Mouse (Mus musculus): ENCODE data around the gene Cap1. TPM values are rescaled to one million over a fixed set of nuclear protein-coding genes. Genes with fewer than 3 reads are reported as not detected.

Gene Cap1
- 10 to 100 TPM; 16.7 to 25.5 TPM for total RNA-seq (2021)
- long read RNA-seq, experiment 1, partial matches to known transcripts = 1 of 8 reads
- long read RNA-seq, experiment 1, other reads (novel, unspliced or antisense) = 1 of 8 reads
- long read RNA-seq, experiment 2, partial matches to known transcripts = 1 of 3 reads
- long read RNA-seq, experiment 2, other reads (novel, unspliced or antisense) = 1 of 3 reads

DNA sequence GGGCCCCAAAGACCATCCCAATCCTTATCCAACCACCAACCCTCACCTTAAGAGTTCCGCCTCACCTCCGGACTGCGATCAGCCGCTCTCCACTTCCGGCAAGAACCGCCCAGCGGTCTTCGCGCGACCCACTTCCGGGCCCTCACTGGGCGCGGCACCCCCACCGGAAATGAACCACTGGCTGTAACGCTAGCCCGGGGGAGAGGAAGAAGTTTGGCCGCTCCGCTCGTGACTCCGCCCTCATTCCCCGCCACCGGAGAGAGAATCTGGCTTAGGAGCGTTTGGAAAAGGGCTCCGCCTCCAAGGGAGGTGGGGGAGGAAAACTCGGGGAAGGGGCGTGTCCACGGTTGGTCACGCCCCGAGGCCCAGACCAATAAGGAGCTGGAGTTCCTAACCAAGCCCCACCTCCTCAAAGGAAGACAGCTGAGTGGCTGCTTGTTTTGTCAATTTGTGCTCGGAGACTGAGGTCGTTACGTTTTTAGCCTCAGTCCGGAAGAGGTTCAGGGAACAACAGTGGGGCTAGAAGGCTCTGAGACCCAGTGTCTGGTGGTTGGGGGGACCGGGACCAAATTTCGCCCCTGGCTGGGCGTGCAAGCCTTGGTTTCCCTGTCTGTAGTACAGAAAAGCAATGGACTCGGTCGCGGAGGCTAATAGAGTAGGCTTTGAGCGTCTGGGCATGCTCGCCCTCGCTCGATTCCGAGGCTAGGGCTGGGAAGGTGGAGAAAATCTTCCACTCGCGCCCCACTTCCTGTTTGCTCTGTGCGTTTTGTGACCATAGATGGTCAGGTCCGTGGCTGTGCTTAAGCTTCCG is at the start of gene Cap1:
Cap1 (minus strand) TSS at position 289 of the 811 bp plus-strand sequence.
- DNase-seq (ENCODE audit: low spot score) = peak; percentile 98

DNA sequence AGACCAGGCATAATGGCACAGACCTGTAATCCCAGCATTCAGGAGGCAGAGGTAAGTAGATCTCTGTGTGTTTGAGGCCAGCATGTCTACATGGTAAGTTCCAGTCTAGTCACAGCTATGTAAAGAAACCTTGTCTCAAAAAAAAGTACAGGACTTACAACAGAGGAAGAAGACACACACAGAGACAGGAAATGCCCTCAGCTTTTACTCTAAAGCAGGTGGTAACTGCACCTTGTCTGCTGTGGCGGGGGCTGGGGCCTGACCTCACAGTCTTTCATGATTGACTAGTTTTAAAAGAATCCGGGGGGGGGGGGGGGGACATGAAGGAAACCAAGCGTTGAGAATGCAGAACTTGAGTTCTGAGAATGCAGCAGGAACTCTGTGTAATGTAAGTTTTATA is 48.0 kb upstream of the Cap1 start:
- no peak for DNase-seq (ENCODE audit: low spot score)

DNA sequence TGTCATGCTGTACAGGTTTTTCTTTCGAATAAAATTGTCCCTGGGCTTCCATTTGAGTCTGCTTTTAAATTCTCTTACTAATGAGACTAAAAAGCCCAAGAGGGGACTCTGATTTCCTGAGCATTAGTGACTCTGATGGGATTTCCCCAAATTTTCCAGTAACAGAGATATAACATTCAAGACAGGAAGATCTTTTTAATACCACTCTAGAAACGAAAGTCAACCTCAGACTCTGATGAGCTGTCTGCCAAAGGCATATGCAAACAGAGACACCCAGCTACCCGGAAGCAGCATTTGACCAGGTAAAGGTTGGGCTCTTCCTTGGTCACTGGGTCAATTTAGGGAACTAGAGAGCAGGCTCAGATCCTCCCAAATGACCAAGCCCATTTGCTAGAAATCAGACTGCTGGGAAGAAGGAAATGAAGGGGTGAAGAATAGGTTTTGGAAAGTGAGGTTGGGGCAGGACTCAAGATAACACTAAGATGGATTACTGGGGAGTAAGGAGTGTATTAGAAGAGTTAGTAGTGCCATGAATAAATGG is 47.3 kb upstream of the Cap1 start:
- DNase-seq (ENCODE audit: low spot score) = no peak

DNA sequence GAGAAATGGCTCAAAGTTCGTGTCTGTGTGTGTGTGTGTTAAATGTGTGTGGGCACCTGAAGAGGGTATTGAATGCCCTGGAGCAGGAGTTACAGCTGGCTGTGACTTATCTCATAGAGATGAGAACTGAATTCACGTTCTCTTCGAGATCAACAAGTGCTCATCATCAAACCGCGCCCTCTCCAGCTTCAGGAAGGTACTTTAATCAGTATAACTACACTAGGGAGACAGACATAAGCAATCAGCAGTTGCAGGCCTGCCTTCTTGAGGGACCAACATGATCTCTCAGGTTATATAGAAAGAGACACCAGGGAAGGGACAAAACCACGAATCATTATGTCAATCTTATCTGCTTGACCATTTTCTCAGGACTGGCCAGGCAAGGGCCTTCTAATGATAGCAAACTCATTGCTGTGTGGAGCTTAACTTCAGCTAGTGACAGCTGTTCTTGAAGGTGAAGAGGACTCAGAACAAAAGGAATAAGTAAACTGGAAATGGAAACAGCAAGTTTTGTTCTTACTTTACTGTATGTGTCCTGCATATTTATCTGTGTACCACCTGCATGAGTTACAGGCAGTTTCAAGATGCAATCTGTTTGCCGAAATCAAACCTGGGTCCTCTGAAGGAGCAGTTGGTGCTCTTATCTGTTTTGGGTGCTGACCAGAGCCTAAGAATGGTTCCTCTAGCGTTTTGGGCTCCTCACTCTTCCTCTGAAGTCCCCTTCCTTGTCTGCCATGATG is 46.6 kb upstream of the Cap1 start:
- DNase-seq (ENCODE audit: low spot score) = no peak

DNA sequence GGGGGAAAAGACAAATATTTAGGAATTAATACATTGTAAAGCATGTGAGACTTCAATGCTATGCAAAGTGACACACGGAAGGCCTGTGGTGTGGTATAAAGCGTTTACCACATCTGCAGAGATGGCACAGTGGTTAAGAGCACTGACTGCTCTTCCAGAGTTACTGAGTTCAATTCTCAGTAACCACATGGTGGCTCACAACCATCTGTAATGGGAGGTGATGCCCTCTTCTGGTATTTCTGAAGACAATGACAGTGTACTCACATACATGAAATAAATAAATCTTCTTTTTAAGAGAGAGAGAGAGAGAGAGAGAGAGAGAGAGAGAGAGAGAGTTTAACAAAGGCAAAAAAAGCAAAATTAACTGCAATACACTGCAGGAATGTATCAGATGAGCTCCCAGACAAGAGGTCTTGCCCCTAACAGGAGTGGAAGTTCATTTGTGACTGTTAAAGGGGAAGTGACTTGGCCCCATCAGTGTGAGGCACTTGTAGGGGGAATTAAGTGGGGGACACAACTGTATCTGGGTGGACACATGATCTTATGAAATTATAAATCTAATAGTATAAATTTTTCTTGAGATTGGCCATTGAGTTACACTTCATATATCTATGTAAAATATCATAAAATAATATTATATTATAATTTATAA is 45.2 kb upstream of the Cap1 start:
- DNase-seq (ENCODE audit: low spot score) = no peak

DNA sequence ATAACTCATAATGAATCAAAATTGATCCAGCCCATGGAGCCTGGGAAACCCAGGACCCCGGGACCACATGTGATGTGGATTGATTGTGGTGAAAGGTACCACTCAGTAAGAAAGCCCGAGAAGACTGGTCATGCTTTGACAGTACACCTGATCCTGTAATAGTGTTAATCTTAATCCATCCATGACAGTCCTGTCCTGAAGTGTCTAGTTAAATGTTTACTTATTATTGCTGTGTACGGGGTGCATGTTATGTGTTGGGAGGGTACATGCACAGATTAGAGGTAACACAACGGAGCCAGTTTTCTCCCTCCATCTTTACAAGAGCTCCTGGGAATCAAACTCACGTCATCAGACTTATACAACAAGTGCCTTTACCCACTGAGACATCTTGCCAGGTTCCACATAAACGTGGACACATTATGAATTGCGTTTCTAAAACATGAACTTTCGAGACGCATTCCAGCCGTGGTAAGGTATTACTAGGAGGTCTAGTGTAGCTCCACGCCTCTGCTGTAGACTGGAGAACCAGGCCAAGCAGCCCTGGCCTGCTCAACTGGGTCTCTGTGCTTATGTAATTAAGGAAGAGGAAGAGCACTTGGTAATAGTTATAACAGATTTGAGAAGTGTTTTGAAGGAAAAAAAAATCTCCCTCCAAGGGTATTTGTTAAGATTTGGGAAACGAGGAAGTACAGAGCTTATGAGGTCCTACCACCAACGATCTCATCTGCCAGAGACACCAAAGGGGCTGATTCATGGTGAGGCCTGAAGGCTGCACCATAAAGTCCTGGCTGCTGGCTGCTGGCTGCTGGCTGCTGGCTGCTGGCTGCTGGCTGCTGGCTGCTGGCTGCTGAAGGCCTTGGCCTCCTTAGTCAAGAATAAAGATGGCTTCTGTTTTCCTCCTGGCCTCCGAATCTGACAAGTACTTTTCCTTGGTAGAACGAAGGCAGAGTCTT is 37.8 kb upstream of the Cap1 start:
- peak; percentile 22 for DNase-seq (ENCODE audit: low spot score)

DNA sequence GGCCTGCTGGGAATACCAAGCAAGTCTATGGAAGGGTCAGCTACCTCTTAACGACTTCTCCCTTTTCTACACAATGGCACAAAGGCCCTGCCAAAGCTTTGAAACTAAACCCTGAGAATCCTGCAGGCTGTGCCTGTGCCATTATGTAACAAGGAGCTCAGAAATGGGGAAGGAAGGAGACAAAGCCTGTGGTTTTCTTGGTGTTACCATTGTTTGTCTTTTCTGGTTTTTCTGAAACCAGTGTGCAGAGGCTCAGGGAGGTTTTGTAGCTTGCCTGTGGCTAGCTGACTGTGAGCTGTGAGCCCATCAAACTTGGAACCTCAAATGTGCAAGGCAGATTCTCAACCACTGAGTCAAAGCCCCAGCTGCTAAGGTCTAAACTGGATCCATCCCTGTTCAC is 37.0 kb upstream of the Cap1 start:
- no peak for DNase-seq (ENCODE audit: low spot score)

DNA sequence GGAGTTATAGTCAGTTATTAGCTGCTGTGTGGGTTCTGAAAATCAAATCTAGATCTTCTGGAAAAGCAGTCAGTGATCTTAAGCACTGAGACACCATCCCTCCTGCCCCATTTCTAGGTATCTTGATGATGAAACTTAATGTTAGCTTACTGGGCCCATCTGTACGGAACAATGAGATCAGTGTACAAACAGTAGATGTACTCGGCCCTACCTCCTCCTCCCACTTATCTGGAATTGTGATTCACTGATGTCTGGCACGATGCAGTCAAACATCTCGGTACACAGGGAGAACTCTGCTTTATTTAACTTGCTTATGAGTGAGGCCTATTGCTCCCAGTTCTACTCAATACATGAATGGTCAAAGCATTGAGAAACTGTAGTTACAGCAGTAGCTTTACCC is 30.1 kb upstream of the Cap1 start:
- no peak for DNase-seq (ENCODE audit: low spot score)

DNA sequence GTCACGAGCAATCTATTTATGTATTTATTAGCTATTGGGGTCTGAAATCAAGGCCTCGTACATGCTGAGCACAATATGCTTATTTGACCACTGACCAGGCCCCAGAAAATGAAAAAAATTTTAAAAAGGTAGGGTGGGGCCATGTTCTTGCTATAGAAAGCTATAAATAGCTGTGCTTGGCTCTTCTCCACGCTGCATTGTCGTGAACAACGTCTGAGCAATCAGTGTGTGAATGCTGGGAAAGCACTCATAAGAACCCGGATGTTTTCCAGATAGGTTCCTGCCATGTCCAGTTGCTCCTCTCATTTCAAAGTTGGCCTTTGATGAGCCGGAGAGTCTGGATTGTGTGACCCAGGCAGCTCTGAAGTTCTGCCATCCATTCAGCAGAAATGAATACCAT is 28.3 kb upstream of the Cap1 start:
- no peak for DNase-seq (ENCODE audit: low spot score)

DNA sequence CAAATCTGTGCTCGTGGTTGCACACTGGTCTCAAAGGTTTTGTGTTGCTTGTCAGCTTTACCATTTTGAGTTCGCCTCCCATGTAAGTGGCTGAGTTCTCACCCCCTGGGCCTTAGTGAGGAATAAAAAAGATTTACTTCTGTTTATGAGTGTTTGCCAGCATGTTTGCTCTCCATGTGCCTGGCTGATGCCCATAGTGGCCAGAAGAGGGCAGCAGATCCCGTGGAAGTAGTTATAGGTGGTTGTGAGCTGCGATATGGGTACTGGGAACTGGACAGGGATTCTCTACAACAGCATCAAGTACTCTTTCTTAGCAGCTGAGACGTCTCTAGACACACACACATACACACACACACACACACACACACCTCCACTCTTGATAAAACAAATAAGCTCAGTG is 26.8 kb upstream of the Cap1 start:
- no peak for DNase-seq (ENCODE audit: low spot score)

DNA sequence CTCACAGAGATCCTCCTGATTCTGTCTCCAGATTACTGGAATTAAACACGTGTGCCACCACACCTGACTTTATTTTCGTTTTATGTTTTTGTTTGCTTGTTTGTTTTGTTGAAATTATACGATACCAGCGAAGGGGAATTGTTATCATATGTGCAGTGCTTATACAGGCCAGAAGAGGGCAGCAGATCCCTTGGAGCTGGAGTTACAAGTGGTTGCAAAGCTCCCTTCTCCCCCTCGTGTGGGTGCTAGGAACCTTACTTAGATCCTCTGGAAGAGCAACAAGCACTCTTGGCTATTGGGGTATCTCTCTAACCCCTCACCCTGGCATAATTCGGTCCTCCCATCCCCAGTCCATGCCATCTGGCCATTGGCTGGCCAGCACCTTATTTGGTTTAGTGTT is 24.7 kb upstream of the Cap1 start:
- peak; percentile 11 for DNase-seq (ENCODE audit: low spot score)

DNA sequence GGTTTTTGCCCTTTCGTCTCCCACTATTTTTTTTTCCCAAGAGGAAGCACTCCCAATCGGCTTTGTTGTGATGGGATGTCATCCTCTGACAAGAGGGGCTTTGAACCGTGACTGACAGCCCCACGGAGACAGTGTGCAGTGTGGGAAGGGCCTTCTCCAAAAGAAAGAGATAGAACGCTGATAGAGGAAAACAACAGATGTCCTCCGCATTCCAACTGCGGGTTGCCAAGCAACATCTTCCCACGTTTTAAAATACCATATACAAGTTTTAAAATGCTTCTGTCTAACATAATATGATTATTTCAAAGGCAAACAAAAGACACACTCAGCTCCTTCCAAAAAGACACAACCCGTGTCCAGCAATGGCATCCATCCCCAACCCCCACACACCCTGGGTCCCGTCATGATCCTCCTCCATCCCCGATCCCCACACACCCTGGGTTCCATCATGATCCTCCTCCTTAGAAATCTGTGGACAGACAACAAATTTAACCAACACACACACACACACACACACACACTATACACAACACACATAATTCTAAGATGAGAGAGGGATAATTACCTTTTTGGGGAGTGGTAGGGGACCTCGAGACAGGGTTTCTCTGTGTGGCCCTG is 23.8 kb upstream of the Cap1 start:
- DNase-seq (ENCODE audit: low spot score) = no peak

DNA sequence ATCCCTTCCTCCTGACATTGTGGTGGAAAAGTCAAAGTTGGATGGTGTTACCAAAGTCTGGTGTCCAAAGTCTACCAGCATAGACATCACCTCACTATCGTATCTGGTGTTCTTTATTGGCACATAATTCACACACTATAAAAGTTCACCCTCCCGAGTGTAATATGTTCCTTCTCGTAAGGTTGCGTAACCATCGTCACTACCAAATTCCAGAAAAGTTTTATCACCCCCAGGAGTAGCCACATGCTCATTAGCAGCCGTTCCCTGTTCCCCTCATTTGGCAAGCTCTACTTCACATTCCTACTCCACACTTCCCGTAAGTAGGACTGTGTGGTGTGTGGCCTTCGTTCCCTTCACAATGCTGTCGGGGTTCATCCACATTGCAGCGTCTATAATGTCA is 19.5 kb upstream of the Cap1 start:
- no peak for DNase-seq (ENCODE audit: low spot score)

DNA sequence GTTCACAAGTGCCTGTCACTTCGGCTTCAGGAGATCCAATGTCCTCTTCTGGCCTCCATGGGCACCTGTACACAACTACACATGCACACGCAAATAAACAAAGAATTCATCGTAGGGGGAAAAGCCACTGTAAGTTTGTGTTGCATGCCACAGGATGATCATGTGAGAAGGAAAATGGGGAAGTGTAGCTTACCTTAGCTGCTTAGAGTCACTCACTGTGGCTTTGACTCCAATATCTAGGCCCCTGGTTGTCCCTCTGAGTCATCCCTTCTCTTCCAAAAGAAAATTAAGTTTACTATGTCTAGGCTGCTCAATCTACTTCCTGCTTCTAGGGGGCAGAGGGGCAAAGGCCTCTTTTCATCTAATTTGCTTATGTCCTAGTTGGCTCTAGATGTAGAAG is 17.9 kb upstream of the Cap1 start:
- no peak for DNase-seq (ENCODE audit: low spot score)

DNA sequence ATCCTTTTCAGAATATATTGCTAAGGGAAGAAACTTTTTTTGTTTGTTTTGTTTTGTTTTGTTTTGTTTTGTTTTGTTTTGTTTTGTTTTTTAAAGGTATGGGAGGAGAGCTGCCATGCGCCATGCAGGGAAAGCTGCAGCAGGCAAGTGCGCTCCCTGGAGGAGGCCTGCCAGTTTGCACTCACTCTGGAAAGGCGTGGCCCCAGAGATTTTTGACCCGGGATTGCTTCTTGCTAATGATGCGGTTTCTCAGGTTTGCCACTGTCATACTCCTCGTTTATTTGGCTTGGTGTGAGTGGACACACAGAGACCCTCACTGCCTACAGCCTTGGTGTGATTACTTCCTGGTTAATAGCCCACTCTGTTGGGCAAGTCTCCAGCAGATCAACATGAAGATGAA is 16.3 kb upstream of the Cap1 start:
- DNase-seq (ENCODE audit: low spot score) = no peak

DNA sequence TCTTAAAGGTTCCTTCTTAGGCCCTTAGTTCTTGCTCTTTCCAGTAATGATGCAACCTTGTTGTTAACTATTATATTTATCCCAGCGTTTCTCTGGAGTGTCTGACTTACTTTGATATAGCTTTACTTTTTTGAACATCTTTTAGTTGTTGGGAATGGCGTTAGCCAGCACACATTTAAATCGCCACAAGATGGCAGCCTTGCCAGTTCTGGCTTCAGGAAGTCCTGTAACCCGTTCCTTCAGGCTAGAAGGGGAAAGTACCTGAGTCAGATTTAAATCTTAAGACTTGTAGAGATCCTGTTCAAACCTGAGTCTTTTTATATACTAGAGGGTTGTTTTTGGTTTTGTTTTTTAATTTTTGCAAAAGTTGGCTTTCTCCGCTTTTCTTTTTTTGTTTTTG is 12.5 kb upstream of the Cap1 start:
- peak; percentile 62 for DNase-seq (ENCODE audit: low spot score)

DNA sequence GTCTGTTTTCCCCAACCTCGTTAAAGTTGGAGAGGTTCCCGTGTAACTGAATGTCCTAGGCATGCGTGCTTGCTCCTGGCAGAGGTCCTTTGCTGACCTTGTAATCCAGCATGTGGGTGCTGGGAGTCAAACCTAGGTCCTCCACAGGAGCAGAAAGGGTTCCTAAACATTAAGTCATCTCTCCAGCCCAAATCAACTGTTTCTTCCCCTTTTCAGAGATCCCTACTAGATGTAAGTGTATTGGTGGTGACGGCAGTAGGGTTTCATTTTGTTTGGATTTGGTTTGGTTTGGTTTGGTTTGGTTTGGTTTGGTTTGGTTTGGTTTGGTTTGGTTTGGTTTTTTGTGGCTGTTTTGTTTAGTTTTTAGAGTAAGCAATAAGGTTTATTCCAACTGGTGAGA is 11.9 kb upstream of the Cap1 start:
- no peak for DNase-seq (ENCODE audit: low spot score)

DNA sequence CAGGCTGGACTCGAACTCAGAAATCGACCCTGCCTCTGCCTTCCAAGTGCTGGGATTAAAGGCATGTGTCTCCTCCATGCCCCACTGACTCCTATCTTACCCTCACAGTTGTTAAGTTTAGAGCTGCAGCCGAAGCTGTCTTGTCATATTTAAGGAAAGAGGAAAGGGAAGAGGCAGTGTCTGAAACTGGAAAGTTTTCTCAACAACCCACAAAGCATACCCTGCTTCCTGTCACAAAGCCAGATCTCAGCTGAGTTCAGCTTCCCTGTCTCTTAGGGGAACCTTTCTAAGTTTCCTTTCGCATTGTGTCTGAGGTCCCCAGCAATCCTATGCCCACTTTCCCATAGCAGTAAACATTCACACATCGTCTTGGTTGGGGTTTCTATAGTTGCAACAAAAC is 6.3 kb upstream of the Cap1 start:
- no peak for DNase-seq (ENCODE audit: low spot score)

DNA sequence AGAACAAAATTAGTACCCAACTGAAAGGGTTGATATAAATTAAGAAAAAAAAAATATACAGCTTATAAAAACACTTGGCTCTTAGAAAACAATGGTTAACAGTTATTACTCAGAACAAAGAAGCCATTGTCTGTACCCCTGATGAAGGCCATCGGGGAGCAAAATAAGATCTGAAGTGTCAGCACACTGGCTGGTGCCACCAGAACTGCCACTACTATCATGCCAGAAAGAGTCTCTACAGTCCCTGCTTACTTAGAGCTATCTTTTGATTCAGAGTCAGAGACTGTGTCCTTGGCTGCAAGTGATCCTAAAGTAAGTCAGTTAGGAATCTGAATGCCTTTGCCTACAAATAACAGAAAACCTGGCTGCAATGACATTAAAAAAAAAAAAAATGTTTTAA is 5.7 kb upstream of the Cap1 start:
- DNase-seq (ENCODE audit: low spot score) = no peak

DNA sequence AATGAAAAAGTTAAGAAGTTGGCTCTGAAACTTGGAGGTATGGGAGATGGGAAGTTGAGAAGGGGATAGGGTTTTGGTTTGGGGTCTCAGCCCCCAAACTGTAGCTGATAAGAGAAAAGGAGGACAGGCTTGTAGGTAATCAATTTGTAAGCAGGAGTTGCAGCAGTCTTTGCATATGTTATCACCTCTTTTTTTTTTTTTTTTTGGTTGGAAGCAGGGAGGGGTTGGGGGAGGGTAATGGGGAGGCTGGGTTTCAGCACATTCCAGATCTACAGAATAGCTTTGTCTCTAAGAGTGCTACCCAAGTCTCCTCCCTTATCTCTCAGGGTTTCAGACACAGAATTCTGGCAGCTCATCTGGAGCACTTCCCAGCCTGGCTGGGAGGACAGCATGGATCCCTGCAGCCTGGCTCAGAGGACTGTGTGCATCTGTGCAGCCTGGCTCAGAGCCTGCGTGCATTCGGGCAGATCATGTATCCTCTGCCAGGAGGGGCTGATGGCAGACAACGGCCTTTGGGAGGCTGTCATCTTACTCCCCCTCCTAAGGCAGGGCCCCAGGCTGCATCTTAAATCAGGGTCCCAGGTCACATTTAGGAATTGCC is 5.1 kb upstream of the Cap1 start:
- peak; percentile 56 for DNase-seq (ENCODE audit: low spot score)

Measured in gastrocnemius, adult 18-20 months (tissue).